Mouse (Mus musculus) E14TG2a.4 (cell line): Measurements from ENCODE around the gene Olfr1364.

Source experiments
- CTCF ChIP-seq: conservative IDR thresholded peaks from 2 replicates; pipeline ENCODE4 v1.5.1; 2014; ENCODE audit warnings: low read length
- NANOG ChIP-seq: IDR thresholded peaks from 2 replicates; pipeline ENCODE4 v1.6.1; 2014; ENCODE audit warnings: borderline replicate concordance, low read length, mixed read lengths
- POU5F1 ChIP-seq: IDR thresholded peaks from 2 replicates; pipeline ENCODE4 v1.6.1; 2014; ENCODE audit warnings: low read length, borderline replicate concordance

GRCm38 (mm10) chr13:21581659-21582058 lies at the start of gene Olfr1364:
- TF ChIP-seq CTCF = no peak
- no peak for TF ChIP-seq POU5F1
- no peak for TF ChIP-seq NANOG
